Mouse (Mus musculus): Measurements from ENCODE around the gene Cstad. TPM values are rescaled to one million over a fixed set of nuclear protein-coding genes. Genes with fewer than 3 reads are reported as not detected.

Gene Cstad
- polyA plus RNA-seq, 1 experiment from 2014 or later: 0.19 TPM

GRCm38 (mm10) chr2:30618487-30619248 is 23.8 kb downstream of the Cstad start:
- WGBS: 56% methylated on average over 6 of the region's 6 CpGs
- H3K4me3 ChIP-seq (ENCODE audit: low read length): no peak overlapping the region
- peak overlapping the region; percentile 29; the same call in 1 of the 2 replicates for H3K27ac ChIP-seq (ENCODE audit: low read depth, low read length)
- no peaks in the 10 kb centered on the region for H3K27me3 ChIP-seq (replicated peaks; ENCODE audit: control insufficient read depth, insufficient read depth, low read length)
- H3K4me1 ChIP-seq (ENCODE audit: control insufficient read depth, insufficient read depth, low read depth, low read length): peaks cover 12% of the 10 kb centered on the region
- no peak for ATAC-seq
- H3K9me3 ChIP-seq (ENCODE audit: control insufficient read depth, low read length): no peaks in the 10 kb centered on the region
- no peak overlapping the region for H3K4me2 ChIP-seq (ENCODE audit: low read length)
- H3K36me3 ChIP-seq (ENCODE audit: control insufficient read depth, insufficient read depth, low read length): no peaks in the 10 kb centered on the region
- H3K9ac ChIP-seq (ENCODE audit: low read depth, low read length): peak overlapping the region; percentile 13; the same call in 1 of the 2 replicates

GRCm38 (mm10) chr2:30623873-30624272 is 29.0 kb downstream of the Cstad start:
- H3K27me3 ChIP-seq (replicated peaks; ENCODE audit: control insufficient read depth, insufficient read depth, low read length): no peaks in the 10 kb centered on the region
- WGBS: 83% methylated on average over 10 of the region's 10 CpGs
- no peak overlapping the region for H3K4me2 ChIP-seq (ENCODE audit: low read length)
- no peaks in the 10 kb centered on the region for H3K4me1 ChIP-seq (ENCODE audit: control insufficient read depth, insufficient read depth, low read depth, low read length)
- H3K4me3 ChIP-seq (ENCODE audit: low read length): no peak overlapping the region
- ATAC-seq: no peak
- H3K36me3 ChIP-seq (ENCODE audit: control insufficient read depth, insufficient read depth, low read length): no peaks in the 10 kb centered on the region
- H3K9ac ChIP-seq (ENCODE audit: low read depth, low read length): no peak overlapping the region
- H3K27ac ChIP-seq (ENCODE audit: low read depth, low read length): no peak overlapping the region
- H3K9me3 ChIP-seq (ENCODE audit: control insufficient read depth, low read length): no peaks in the 10 kb centered on the region

- H3K36me3 ChIP-seq (ENCODE audit: control insufficient read depth, insufficient read depth, low read length): no peaks in the 10 kb centered on the region
- H3K4me2 ChIP-seq (ENCODE audit: low read length): no peak overlapping the region
- H3K27me3 ChIP-seq (replicated peaks; ENCODE audit: control insufficient read depth, insufficient read depth, low read length): no peaks in the 10 kb centered on the region
- H3K9me3 ChIP-seq (ENCODE audit: control insufficient read depth, low read length): no peaks in the 10 kb centered on the region
- H3K27ac ChIP-seq (ENCODE audit: low read depth, low read length): no peak overlapping the region
- WGBS: 78% methylated on average over 6 of the region's 6 CpGs
- peaks cover 4% of the 10 kb centered on the region for H3K4me1 ChIP-seq (ENCODE audit: control insufficient read depth, insufficient read depth, low read depth, low read length)
- H3K9ac ChIP-seq (ENCODE audit: low read depth, low read length): no peak overlapping the region
- no peak for ATAC-seq
- no peak overlapping the region for H3K4me3 ChIP-seq (ENCODE audit: low read length)
Measured at GRCm38 (mm10) chr2:30625296-30625826, 30.5 kb downstream of the Cstad start.

- H3K36me3 ChIP-seq (ENCODE audit: control insufficient read depth, insufficient read depth, low read length): no peaks in the 10 kb centered on the region
- no peak for ATAC-seq
- peaks cover 4% of the 10 kb centered on the region for H3K4me1 ChIP-seq (ENCODE audit: control insufficient read depth, insufficient read depth, low read depth, low read length)
- H3K9me3 ChIP-seq (ENCODE audit: control insufficient read depth, low read length): no peaks in the 10 kb centered on the region
- H3K4me3 ChIP-seq (ENCODE audit: low read length): no peak overlapping the region
- H3K9ac ChIP-seq (ENCODE audit: low read depth, low read length): no peak overlapping the region
- H3K27me3 ChIP-seq (replicated peaks; ENCODE audit: control insufficient read depth, insufficient read depth, low read length): no peaks in the 10 kb centered on the region
- no peak overlapping the region for H3K27ac ChIP-seq (ENCODE audit: low read depth, low read length)
- 70% methylated on average over 17 of the region's 17 CpGs for WGBS
- no peak overlapping the region for H3K4me2 ChIP-seq (ENCODE audit: low read length)
Measured at GRCm38 (mm10) chr2:30626058-30626675, 31.3 kb downstream of the Cstad start.

- Histone ChIP-seq H3K4me1 (ENCODE audit: control insufficient read depth, insufficient read depth, low read depth, low read length) (peaks cover 4% of the 10 kb centered on the region), H3K36me3 (ENCODE audit: control insufficient read depth, insufficient read depth, low read length) (no peaks in the 10 kb centered on the region), H3K27ac (ENCODE audit: low read depth, low read length) (no peak overlapping the region), H3K4me3 (ENCODE audit: low read length) (no peak overlapping the region), H3K9ac (ENCODE audit: low read depth, low read length) (no peak overlapping the region), H3K27me3 (replicated peaks; ENCODE audit: control insufficient read depth, insufficient read depth, low read length) (no peaks in the 10 kb centered on the region), H3K4me2 (ENCODE audit: low read length) (no peak overlapping the region), H3K9me3 (ENCODE audit: control insufficient read depth, low read length) (no peaks in the 10 kb centered on the region)
- WGBS: 95% methylated on average over 3 of the region's 3 CpGs
- ATAC-seq: no peak
Measured at GRCm38 (mm10) chr2:30627338-30627737, 32.5 kb downstream of the Cstad start.

GRCm38 (mm10) chr2:30628374-30628773 is 33.5 kb downstream of the Cstad start:
- no peak for ATAC-seq
- Histone ChIP-seq H3K4me3 (ENCODE audit: low read length) (no peak overlapping the region), H3K36me3 (ENCODE audit: control insufficient read depth, insufficient read depth, low read length) (no peaks in the 10 kb centered on the region)

GRCm38 (mm10) chr2:30629038-30629761 is 34.4 kb downstream of the Cstad start:
- no peak overlapping the region for H3K4me3 ChIP-seq (ENCODE audit: low read length)
- no peaks in the 10 kb centered on the region for H3K9me3 ChIP-seq (ENCODE audit: control insufficient read depth, low read length)
- peak overlapping the region; percentile 74 for H3K27ac ChIP-seq (ENCODE audit: low read depth, low read length)
- no peaks in the 10 kb centered on the region for H3K36me3 ChIP-seq (ENCODE audit: control insufficient read depth, insufficient read depth, low read length)
- WGBS: 47% methylated on average over 14 of the region's 14 CpGs
- H3K9ac ChIP-seq (ENCODE audit: low read depth, low read length): no peak overlapping the region
- no peaks in the 10 kb centered on the region for H3K27me3 ChIP-seq (replicated peaks; ENCODE audit: control insufficient read depth, insufficient read depth, low read length)
- H3K4me2 ChIP-seq (ENCODE audit: low read length): no peak overlapping the region
- ATAC-seq: peak; percentile 64
- H3K4me1 ChIP-seq (ENCODE audit: control insufficient read depth, insufficient read depth, low read depth, low read length): peaks cover 4% of the 10 kb centered on the region

More at GRCm38 (mm10) chr2:30628374-30628773, 33.5 kb downstream of the Cstad start:
- Histone ChIP-seq H3K4me2 (ENCODE audit: low read length) (no peak overlapping the region), H3K9me3 (ENCODE audit: control insufficient read depth, low read length) (no peaks in the 10 kb centered on the region), H3K4me1 (ENCODE audit: control insufficient read depth, insufficient read depth, low read depth, low read length) (peaks cover 4% of the 10 kb centered on the region), H3K27me3 (replicated peaks; ENCODE audit: control insufficient read depth, insufficient read depth, low read length) (no peaks in the 10 kb centered on the region), H3K9ac (ENCODE audit: low read depth, low read length) (no peak overlapping the region), H3K27ac (ENCODE audit: low read depth, low read length) (peak overlapping the region; percentile 74; the same call in 1 of the 2 replicates)
- WGBS: 90% methylated on average over 17 of the region's 17 CpGs

- no peaks in the 10 kb centered on the region for H3K9me3 ChIP-seq (ENCODE audit: control insufficient read depth, low read length)
- H3K27me3 ChIP-seq (replicated peaks; ENCODE audit: control insufficient read depth, insufficient read depth, low read length): no peaks in the 10 kb centered on the region
- peak; percentile 46 for ATAC-seq
- peaks cover 4% of the 10 kb centered on the region for H3K4me1 ChIP-seq (ENCODE audit: control insufficient read depth, insufficient read depth, low read depth, low read length)
- no peak overlapping the region for H3K4me2 ChIP-seq (ENCODE audit: low read length)
- peak overlapping the region; percentile 74 for H3K27ac ChIP-seq (ENCODE audit: low read depth, low read length)
- H3K9ac ChIP-seq (ENCODE audit: low read depth, low read length): no peak overlapping the region
- WGBS: 66% methylated on average over 4 of the region's 4 CpGs
- no peaks in the 10 kb centered on the region for H3K36me3 ChIP-seq (ENCODE audit: control insufficient read depth, insufficient read depth, low read length)
- no peak overlapping the region for H3K4me3 ChIP-seq (ENCODE audit: low read length)
Measured at GRCm38 (mm10) chr2:30629860-30630259, 35.0 kb downstream of the Cstad start.

- Histone ChIP-seq H3K4me2 (ENCODE audit: low read length) (no peak overlapping the region), H3K9ac (ENCODE audit: low read depth, low read length) (no peak overlapping the region), H3K4me1 (ENCODE audit: control insufficient read depth, insufficient read depth, low read depth, low read length) (peaks cover 8% of the 10 kb centered on the region), H3K27ac (ENCODE audit: low read depth, low read length) (no peak overlapping the region), H3K4me3 (ENCODE audit: low read length) (no peak overlapping the region), H3K27me3 (replicated peaks; ENCODE audit: control insufficient read depth, insufficient read depth, low read length) (no peaks in the 10 kb centered on the region), H3K9me3 (ENCODE audit: control insufficient read depth, low read length) (no peaks in the 10 kb centered on the region), H3K36me3 (ENCODE audit: control insufficient read depth, insufficient read depth, low read length) (no peaks in the 10 kb centered on the region)
- WGBS: 69% methylated on average over 5 of the region's 5 CpGs
- ATAC-seq: no peak
Measured at GRCm38 (mm10) chr2:30636266-30636671, 41.4 kb downstream of the Cstad start.
